Mouse (Mus musculus) liver, embryonic 14.5 days (tissue): ENCODE results near the gene Prss45.

Experiments
- CTCF ChIP-seq: IDR thresholded peaks from 2 replicates; pipeline ENCODE4 v1.5.1; 2016; ENCODE audit warnings: antibody characterized with exemption, low read depth, control low read depth
- EP300 ChIP-seq: IDR thresholded peaks from 2 replicates; pipeline ENCODE4 v1.6.1; 2016; ENCODE audit warnings: antibody characterized with exemption, low read depth

DNA sequence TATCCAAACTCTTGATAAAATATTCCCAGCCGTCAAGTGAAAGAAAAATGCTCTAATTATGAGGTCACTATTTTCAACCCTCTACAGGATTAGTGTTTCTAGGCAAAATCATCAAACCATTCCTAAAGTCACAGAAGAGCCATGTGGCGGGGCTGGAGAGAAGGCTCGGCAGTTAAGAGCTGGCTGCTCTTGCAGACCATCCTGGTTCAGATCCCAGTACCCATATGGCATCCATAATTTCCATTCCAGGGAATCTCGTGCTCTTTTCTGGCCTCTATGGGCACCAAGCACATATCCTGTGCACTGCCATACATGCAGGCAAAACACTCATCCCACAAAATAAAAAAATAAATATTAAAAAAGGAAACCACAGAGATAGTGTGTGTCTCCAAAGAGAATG, 9.0 kb upstream of the Prss45 start:
- TF ChIP-seq EP300: no peak
- no peak for TF ChIP-seq CTCF
